Mouse (Mus musculus) intestine, embryonic 14.5 days (tissue): Measurements from ENCODE around the gene Wt1. TPM values are rescaled to one million over a fixed set of nuclear protein-coding genes. Genes with fewer than 3 reads are reported as not detected.
A peak's percentile ranks its signal among the peaks of the same experiment; 100 is the strongest.

Experiments
- ATAC-seq: fragments of 200-750 bp; cut with Nextera tagmentation; replicated peaks from 2 replicates; pipeline ENCODE4 v1.8.0; 2017; ENCODE audit warnings: low read depth, moderate number of reproducible peaks, moderate TSS enrichment, moderate library complexity; ENCODE audit not compliant: low FRiP score, low TSS enrichment
- DNase-seq: peaks from one replicate; pipeline ENCODE4 v3.0.0-alpha.2; 2018; ENCODE audit warnings: low spot score
- H3K27ac ChIP-seq: fragments of 300-500 bp; sonication (generic); 2 replicates; pipeline ENCODE4 v1.5.1; 2014; ENCODE audit warnings: low read depth, mild to moderate bottlenecking, control low read depth
- H3K27me3 ChIP-seq: fragments of 300-500 bp; sonication (generic); replicated peaks from 2 replicates; pipeline ENCODE4 v1.6.1; 2014; ENCODE audit warnings: low read length, control low read depth; ENCODE audit not compliant: control insufficient read depth, insufficient read depth
- H3K36me3 ChIP-seq: fragments of 300-500 bp; sonication (generic); 2 replicates; pipeline ENCODE4 v1.6.1; 2014; ENCODE audit warnings: low read length, control low read depth; ENCODE audit not compliant: control insufficient read depth, insufficient read depth
- H3K4me1 ChIP-seq: fragments of 300-500 bp; sonication (generic); replicated peaks from 2 replicates; pipeline ENCODE4 v1.6.1; 2014; ENCODE audit warnings: low read length, control low read depth, mixed read lengths; ENCODE audit not compliant: control insufficient read depth, insufficient read depth
- H3K4me2 ChIP-seq: fragments of 300-500 bp; sonication (generic); 2 replicates; pipeline ENCODE4 v1.6.1; 2014; ENCODE audit warnings: low read length
- H3K4me3 ChIP-seq: fragments of 300-500 bp; sonication (generic); 2 replicates; pipeline ENCODE4 v1.5.1; 2014; ENCODE audit warnings: low read depth, low read length, control low read depth, mixed read lengths
- H3K9ac ChIP-seq: fragments of 300-500 bp; sonication (generic); 2 replicates; pipeline ENCODE4 v1.6.1; 2014; ENCODE audit warnings: mild to moderate bottlenecking, low read length
- H3K9me3 ChIP-seq: fragments of 300-500 bp; sonication (generic); 2 replicates; pipeline ENCODE4 v1.6.1; 2016; ENCODE audit warnings: low read length, control low read depth; ENCODE audit not compliant: control insufficient read depth
- WGBS: fragments of 180-500 bp; shearing (Covaris S2); extraction: QIAGEN DNeasy Blood & Tissue Kit; methylation state at CpG from one replicate; pipeline ENCODE4 v1.1.7; 2014; 5-methylcytosine and 5-hydroxymethylcytosine counted together
- polyA plus RNA-seq: library from polyadenylated mRNA; unstranded; fragments of >200 nt; fragmentation: Nextera tagmentation; extraction: Ambion mirVana; gene quantifications from 2 replicates; pipeline ENCODE4 v1.2.1, GENCODE M21; 2014

Wt1 gene
- polyA plus RNA-seq, 1 experiment from 2014 or later: 18.4 TPM

DNA sequence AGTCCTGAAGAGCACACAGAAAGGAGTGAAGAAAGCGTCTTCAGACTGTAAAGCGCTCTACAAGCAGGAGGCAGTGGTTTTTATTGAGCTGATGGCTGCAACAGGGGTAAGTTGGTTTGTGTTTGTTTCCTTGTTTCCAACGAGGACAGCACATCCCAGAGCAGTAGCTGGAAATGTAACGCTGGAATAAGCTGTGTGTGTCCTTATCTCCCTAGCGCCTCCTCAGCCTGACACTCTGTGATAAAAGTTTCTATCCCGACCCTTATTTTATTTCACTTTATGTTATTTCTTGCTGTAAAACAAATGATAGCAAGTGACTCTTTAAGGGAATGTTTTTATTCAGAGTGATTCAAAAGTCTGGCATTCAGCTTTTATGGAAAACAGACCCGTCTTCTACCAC is 86.5 kb downstream of the Wt1 start:
- Histone ChIP-seq H3K9ac (no peak overlapping the region), H3K4me3 (no peak overlapping the region), H3K36me3 (no peaks in the 10 kb centered on the region), H3K27ac (0 out of 2 replicates have a peak overlapping the region, but pooled peaks have one; percentile 47), H3K4me1 (peaks cover 4% of the 10 kb centered on the region; the same call in 1 of the 2 replicates), H3K4me2 (no peak overlapping the region), H3K27me3 (no peaks in the 10 kb centered on the region), H3K9me3 (no peaks in the 10 kb centered on the region)
- WGBS: 41% methylated on average over 7 of the region's 7 CpGs
- ATAC-seq (no peak), DNase-seq (no peak)

DNA sequence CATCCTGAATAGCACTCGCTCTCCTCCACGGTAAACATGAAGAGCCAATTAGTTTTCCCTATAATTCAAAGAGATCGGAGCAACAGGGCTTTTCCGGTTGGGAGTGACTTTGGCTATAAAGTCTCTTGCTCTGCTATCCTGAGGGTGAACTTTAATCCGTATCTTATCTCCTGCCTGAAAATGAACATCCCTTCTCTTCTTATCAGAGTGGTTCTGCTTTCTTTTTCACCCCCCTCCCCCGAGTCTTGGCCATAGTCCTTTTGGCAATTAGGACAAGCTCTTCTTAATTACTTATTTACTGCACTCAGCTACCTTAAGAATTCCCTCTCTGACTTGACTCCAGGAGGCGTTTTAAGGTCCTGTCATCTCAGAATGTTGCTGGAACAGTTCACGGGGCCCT is 89.6 kb downstream of the Wt1 start:
- Histone ChIP-seq H3K9me3 (no peaks in the 10 kb centered on the region), H3K36me3 (no peaks in the 10 kb centered on the region), H3K27me3 (no peaks in the 10 kb centered on the region), H3K4me2 (no peak overlapping the region), H3K4me3 (no peak overlapping the region), H3K27ac (no peak overlapping the region), H3K9ac (no peak overlapping the region), H3K4me1 (peaks cover 6% of the 10 kb centered on the region; the same call in 1 of the 2 replicates)
- WGBS: 26% methylated on average over 8 of the region's 8 CpGs
- no peak for ATAC-seq
- no peak for DNase-seq

DNA sequence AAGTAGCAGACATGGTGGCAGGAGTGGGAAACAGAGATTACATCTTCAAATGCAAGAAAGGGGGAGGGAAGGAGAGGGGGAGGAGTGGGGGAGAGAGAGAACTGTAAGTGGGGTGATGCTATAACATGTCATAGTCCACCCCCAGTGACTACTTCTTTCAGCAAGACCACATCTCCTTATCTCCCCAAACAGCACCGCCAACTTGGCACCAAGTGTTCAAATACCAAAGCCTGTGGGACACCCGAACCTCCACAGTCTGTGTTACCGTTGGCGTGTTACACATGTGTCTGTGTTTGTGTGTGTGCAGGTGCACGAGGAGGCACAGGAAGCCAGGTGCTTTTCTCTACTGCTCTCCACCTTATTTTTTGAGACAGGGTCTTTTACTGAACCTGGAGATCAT is 92.9 kb downstream of the Wt1 start:
- no peaks in the 10 kb centered on the region for H3K27me3 ChIP-seq
- no peak overlapping the region for H3K4me3 ChIP-seq
- DNase-seq: no peak
- no peak for ATAC-seq
- H3K9ac ChIP-seq: no peak overlapping the region
- no peaks in the 10 kb centered on the region for H3K9me3 ChIP-seq
- no peak overlapping the region for H3K4me2 ChIP-seq
- no peaks in the 10 kb centered on the region for H3K36me3 ChIP-seq
- peaks cover 11% of the 10 kb centered on the region for H3K4me1 ChIP-seq
- no peak overlapping the region for H3K27ac ChIP-seq
- 90% methylated on average over 5 of the region's 5 CpGs for WGBS

DNA sequence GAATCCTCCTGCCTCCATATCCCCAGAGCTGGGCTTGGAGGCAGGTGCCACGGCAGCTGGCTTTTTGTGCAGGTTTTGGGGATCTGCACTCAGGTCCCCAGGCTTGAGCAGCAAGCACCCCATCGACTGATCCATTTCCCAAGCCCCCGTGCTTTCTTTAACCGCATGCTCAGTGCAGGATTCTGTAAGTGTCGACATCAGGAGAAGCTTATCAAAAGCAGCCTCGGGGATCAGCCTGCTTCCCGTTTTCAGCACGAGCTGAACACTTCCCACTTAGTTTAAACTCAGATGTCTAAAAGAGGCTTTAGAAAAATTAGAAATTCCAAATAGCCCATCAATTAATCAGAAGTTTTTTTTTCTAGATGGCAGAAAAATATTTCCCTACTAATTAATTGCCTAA is 93.3 kb downstream of the Wt1 start:
- Histone ChIP-seq H3K9me3 (no peaks in the 10 kb centered on the region), H3K27me3 (no peaks in the 10 kb centered on the region), H3K4me3 (no peak overlapping the region), H3K4me2 (no peak overlapping the region), H3K4me1 (peaks cover 16% of the 10 kb centered on the region), H3K36me3 (no peaks in the 10 kb centered on the region), H3K9ac (no peak overlapping the region), H3K27ac (no peak overlapping the region)
- 49% methylated on average over 8 of the region's 8 CpGs for WGBS
- no peak for DNase-seq
- no peak for ATAC-seq

GRCm38 (mm10) chr2:105220738-105221303 is 94.5 kb downstream of the Wt1 start:
- no peaks in the 10 kb centered on the region for H3K9me3 ChIP-seq
- ATAC-seq: no peak
- H3K4me1 ChIP-seq: peaks cover 19% of the 10 kb centered on the region
- H3K4me2 ChIP-seq: no peak overlapping the region
- H3K9ac ChIP-seq: no peak overlapping the region
- no peaks in the 10 kb centered on the region for H3K27me3 ChIP-seq
- H3K4me3 ChIP-seq: no peak overlapping the region
- no peak for DNase-seq
- no peak overlapping the region for H3K27ac ChIP-seq
- no peaks in the 10 kb centered on the region for H3K36me3 ChIP-seq
- WGBS: 53% methylated on average over 9 of the region's 9 CpGs

Other genes starting within 250 kb of the Wt1 start
- 303 and 311 TPM in 2 replicates for gene Eif3m, start 109.4 kb upstream of the Wt1 start, polyA plus RNA-seq
- not detected in 2 replicates for gene Gm11060, start 34.5 kb upstream of the Wt1 start, polyA plus RNA-seq
- gene Them7, start 97.8 kb downstream of the Wt1 start, polyA plus RNA-seq: 1.1 and 2.2 TPM in 2 replicates